Mouse (Mus musculus) skeletal muscle tissue, adult 2 months (tissue): ENCODE measurements around the gene Cep112.

Experiments
- DNase-seq: peaks from one replicate; pipeline ENCODE4 v3.0.0-alpha.2; 2012; ENCODE audit warnings: low read depth, low spot score

Gene Cep112

DNA sequence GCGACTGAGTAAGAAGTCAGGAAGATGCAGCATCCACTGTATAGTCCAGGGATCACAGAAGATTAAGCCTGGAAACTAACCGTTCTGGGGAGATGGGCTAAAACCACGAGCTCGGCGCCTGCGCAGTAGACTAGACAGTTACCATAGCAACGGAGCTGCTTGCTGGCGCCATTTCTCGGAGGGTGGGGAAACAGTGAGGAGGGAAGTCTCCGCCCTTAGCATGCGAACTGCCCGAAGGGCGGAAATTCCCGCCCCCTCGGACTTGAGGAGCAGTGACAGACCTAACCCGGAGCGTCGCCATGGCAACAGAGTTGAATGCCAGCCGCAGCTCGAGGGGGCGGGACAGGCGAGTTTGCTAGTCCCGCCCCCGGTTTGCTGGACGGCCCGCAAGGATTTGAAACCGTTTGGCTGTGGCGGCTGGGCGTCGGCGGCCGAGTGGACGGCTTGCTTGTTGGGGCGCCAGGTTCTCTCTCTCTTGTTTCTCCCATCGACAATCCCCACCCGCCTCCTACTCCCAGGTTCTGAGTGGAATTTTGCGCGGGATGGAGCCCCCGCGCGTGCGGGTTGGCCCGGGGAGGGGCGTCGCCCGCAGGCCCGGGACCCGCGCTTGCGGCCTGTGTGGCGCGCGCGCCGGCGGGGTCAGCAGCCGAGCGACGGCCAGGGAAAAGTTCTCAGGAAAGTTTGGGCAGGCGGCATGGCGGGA is at the start of gene Cep112:
TSS of gene Cep112 (plus strand) at position 304 of the 703 bp plus-strand sequence.
- peak; percentile 99 for DNase-seq

- no peak for DNase-seq
Observed at GRCm38 (mm10) chr11:108376815-108377214, 48.2 kb upstream of the Cep112 start.

DNA sequence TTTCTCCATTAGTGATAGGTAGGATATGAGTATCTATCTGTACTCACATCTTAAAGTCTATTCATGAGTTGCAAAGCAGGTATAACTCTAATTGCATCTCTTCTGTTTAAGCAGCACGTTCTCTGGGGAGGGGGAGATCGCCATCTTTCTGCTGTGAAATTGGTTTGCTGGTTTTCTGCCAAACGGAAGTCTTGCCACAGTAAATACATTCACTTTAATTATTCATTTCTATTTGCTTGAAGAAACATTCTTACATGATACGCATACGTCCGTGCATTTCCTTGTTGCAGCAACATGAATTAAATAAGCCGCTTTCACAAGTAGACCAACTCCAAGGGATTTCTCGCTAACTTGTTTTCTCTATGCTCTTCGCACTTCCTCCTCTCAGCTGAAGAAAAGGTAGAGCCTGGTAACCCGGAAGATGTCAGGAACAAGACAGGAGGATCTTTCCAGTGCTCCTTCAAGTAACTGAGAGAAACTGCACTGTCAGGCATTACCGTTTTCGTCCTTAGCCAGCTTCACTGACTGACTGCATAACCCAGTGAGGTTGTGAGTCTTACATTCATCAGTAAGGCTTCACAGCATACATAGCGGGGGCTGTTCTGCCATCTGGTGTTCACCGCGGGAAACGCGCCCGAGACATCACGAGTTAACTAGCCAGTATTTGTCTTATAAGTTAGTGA is 47.2 kb upstream of the Cep112 start:
- DNase-seq: peak; percentile 66

GRCm38 (mm10) chr11:108378363-108378751 is 46.6 kb upstream of the Cep112 start:
- DNase-seq: no peak

DNA sequence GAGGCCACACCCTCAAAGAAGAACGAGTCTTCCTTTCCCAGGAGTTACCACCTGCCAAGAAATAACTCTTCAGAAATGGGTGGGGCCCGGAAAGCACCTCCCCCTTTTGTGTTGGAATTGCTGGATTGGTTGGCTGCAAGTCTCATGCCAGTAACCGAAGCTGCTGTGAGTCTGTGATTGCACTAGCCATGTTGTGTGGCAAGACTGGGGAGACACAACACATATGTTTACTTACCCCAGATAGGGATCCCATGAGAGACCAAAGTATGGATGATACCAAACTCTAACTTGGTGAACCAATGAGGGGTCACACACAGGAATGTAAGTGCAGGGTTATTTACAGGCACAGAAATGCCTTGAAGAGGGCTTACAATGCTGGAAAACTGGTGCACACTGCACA is 42.3 kb upstream of the Cep112 start:
- no peak for DNase-seq

DNA sequence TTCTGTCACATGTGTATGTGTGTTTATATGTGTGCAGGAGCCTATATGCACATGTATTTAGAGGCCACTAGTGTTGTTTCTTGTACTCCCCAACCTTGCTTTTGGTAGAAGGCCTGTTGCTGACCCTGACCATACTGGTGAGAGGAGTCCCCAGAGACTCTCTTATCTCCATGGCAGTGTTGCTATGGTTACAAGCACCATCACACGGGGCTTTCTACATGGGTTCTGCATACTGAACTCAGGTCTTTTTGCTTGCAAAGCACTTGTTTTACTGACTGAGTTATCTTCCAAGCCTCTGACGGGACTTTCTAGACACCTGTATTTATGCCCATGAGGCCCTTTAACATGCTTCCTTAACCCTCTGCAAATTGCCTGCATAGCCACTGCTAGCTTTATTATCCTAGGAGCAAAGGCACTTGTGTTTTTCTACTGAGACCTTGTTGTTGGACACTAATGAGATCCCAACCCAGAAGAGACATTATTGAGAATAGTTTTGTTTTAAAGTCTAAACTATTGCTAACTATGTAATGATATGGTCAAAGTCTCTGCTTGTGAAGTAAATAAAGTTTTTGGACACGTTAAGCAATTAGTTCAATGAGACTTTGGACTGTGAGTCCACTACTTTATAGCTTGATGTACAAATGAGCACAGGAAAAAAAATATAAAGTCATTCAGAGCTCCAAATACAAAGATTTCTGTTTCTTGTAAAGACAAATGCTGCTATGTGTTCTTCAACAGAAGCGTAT is 39.9 kb upstream of the Cep112 start:
- no peak for DNase-seq

- no peak for DNase-seq
Observed at GRCm38 (mm10) chr11:108385666-108386024, 39.3 kb upstream of the Cep112 start.

GRCm38 (mm10) chr11:108395061-108395460 is 29.9 kb upstream of the Cep112 start:
- no peak for DNase-seq

DNA sequence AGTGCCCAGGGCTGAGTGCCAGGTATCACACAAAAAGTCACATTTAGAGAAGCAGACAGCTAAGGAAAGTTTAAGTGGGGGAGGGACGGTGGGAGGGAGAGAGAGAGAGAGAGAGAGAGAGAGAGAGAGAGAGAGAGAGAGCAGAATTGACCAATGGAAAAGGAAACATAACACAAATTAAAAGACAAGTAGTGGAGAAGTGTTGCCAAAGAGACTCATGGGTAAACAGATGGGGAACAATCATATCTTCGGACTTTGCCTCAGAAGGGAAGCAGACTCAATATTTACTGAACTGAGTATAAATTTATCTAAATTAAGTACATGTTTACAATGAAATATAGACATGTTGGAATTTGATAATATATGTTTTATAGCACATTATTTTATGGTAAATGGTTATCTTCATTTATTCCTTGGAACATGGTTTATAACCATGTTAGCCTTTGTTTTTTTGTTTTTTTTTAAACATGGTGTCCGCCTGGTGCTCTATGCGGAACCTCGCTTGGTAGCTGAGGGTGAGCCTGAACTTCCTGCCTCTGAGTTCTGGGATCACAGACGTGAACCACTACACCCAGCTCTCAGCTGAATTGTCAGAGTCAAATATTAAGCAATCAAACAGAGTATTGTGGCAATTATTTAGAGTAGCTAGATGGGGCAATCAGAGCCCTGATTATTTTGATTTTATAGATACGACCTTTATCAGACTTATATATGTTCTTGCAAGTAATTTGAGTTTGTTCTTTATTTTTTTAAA is 28.7 kb upstream of the Cep112 start:
- DNase-seq: no peak

DNA sequence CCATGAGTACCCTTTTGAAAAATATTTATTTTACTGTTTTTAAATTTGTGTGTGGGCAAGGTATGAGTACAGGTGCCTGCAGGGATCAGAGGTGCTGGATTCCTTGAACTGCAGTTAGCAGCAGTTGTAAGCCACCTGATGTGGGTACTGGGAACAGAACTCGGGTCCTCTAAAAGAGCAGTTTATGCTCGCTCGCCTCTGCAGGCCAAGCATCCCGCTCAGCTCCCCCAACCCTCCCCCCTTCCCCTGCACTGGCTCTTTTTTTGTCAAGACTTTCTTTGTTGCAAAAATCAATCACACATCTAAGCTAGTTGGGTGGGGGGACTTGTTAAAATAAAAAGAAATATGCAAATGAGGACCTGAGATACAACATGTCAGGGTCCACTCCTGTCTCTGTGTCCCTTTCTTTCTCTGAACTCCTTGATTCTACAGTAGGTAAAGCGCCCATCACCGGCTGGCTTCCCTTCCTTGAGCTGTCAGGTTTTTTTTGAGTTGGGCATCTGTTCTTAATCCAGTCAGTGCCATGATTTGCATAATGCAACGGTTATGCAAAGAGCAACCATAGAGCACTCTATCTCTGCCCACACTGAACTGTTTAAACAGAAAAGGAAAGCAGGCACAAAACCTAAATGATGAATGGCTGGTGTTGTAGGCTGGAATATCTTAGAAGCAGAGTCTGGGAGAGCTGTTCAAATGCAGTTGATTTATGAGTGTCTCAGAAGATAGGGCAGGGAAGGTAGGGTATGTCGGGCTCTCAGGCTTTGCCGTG is 14.9 kb upstream of the Cep112 start:
- DNase-seq: no peak

DNA sequence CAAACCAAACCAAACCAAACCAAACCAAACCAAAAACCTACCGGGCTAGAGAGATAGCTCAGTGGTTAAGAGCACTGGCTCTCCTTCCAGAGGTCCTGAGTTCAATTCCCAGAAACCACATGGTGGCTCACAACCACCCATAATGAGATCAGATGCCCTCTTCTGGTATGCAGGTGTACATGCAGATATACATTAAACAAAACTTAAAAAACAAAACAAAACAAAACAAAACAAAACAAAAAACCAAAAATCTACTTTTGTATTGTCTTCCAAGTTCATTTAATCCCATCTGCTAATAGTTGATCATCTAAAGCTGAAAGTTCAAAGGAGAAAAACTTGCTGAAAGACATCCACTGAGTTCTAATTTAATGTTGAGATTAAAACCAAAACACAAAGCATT is 8.6 kb upstream of the Cep112 start:
- no peak for DNase-seq

DNA sequence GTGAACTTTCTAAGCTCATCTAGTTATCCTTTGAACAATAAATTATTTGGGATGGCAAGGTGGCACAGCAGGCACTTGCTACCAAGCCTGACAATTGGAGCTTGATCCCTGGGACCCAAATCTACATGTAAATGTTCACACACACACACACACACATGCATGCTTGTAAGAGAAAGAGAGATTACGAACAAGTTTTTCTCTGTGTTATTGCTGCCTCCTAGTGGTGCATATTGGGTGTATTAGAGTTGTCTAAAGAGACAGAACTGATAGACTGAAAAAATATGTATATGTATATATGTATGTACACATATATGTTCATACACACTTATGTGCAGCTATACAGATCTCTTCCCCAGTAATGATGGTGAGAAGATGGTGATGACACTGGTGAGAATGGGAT is 6.5 kb upstream of the Cep112 start:
- DNase-seq: no peak

DNA sequence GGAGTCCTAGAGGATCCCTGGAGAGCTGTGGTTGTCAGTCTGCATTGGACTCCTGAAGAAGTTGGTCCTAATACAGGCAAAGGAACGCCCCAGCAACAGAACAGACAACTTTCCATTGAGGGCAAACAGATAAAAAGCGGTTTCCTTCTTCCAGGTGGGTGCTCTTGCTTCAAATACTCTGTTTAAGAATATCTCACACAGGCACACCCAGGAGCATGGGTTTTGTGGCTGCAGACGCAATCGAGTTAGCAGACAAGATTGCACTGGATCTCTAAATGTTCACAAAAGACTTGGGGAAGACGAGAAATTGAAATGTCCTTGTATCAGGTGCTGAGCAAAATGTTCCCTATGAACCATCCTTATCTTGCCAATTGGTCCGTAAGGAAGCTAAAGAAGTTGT is 5.8 kb upstream of the Cep112 start:
- no peak for DNase-seq

DNA sequence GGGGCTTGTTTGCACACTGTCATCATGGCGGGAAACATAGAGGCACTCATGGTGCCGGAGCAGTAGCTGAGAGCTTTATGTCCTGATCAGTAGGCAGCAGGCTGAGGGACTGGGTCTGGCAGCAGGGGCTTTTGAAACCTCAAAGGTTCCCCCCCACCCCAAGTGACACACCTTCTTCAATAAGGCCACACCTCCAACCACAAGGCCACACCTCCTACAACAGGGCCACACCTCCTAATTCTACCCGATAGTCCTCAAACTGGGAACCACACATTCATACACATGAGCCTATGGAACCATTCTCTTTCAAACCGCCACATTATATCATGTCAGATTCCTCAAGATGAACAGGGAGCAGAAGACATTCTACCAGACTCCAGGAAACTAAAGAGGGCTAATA is 4.2 kb upstream of the Cep112 start:
- no peak for DNase-seq

DNA sequence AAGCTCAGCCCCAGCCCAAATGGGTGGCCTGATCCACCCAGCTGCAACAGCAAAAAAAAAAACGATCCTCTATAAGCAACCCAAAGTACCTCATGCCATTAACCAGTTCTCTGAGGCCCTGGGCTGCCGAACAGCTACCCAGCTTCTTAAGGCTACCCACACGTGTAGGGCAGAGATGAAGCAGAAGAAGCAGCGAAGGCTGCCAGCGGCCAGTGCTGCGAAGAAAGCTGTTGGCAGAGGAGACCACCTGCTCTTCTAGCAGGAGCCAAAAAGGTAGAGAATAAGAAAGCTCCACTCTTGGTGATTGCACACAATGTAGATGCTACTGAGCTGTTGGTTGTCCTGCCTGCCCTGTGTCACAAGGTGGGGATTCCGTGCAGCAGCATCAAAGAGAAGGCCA is 1.8 kb upstream of the Cep112 start:
- DNase-seq: no peak

GRCm38 (mm10) chr11:108424111-108424510 is 881 bp upstream of the Cep112 start:
- DNase-seq: no peak

- DNase-seq: no peak
Observed at GRCm38 (mm10) chr11:108425592-108425921, 565 bp downstream of the Cep112 start.

DNA sequence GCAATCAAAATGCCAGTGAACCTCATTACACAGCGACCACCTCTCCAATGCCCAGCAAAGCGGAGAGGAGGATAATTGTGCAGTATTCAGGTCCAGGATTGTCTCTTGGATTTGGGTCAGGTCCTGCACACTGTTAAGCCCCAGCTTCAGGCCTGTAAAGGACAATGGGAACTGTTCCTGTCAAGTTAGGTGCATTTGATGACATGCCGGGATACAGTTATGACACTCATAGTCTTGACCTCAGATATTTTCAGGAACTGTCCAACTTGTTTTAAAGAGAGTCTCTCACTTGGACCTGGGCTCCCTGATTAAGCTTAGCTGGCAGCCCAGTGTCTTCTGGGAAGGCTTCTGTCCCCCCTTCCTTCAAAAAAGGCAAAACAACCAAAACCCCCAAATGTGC is 1.1 kb downstream of the Cep112 start:
- DNase-seq: no peak

DNA sequence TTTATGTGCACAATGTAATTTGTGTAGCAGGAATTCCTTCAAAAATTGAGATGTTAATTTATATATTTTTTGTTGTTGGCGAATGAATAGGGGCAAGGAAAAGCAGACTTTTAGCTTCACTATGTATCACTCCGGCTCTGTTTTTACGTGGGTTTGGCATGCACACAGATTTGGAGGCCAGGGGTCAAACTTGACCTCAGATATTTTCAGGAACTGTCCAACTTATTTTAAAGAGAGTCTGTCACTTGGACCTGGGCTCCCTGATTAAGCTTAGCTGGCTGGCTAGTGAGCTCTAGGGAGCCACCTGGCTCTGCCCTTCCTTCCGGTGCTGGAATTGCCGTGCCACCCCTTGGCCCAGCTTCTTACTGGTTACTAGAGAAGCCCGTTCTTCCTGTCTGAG is 2.2 kb downstream of the Cep112 start:
- DNase-seq: no peak

GRCm38 (mm10) chr11:108429076-108429475 is 4.1 kb downstream of the Cep112 start:
- no peak for DNase-seq

- no peak for DNase-seq
Observed at GRCm38 (mm10) chr11:108443893-108444563, 19.0 kb downstream of the Cep112 start.
